Comparison of ENCODE assay signal across 16 mouse cellular contexts in genomic region chr3:66033346-66033745, GRCm38 (mm10).
DNase-seq lines count a peak whose midpoint lies in the region; TF ChIP-seq lines count a peak whose summit lies in the region.
"Had no signal": no experiment of that assay in that cellular context is flagged by ENCODE, and none has a peak within 500 bp of the region (broad histone marks: within the 10 kb centered on the region; RNA-seq: fewer than 3 reads in every experiment).

No protein-coding gene starts in this region.

- H3K27ac ChIP-seq in gastrocnemius, adult 2 months: peak overlapping the region; percentile 16; the same call in 1 of the 2 replicates
- H3K27ac ChIP-seq: macrophage; midbrain, embryonic 15.5 days; neural tube, embryonic 12.5 days; stomach, postnatal 0 days had no signal

- H3K4me3 ChIP-seq in gastrocnemius, adult 2 months: no peak overlapping the region
- H3K4me3 ChIP-seq: midbrain, embryonic 15.5 days; neural tube, embryonic 12.5 days had no signal

- peak; percentile 21 for DNase-seq in gastrocnemius, adult 2 months
- no peak for DNase-seq in gastrocnemius, adult 8-10 months (ENCODE audit: low spot score in 2 of 2)
- peak; percentile 3 to 4 for DNase-seq in kidney, postnatal 36 days
- no peak for DNase-seq in kidney, adult 11 months
- peak; percentile 96 for DNase-seq in adipocyte (ENCODE audit: low spot score)
- peak; percentile 7 for DNase-seq in lung, postnatal 10 days
- DNase-seq in cerebellum, adult 11-12 months: no peak
- DNase-seq in right cerebral cortex, adult 2 months (ENCODE audit: low spot score in 2 of 2): no peak
- DNase-seq: adrenal gland, postnatal 25 days; forebrain, postnatal 0 days; heart, postnatal 4 days; thymus, postnatal 4 days had no signal

- intact Hi-C loops in gastrocnemius, adult 2 months (cut with DNase I): no loop called here

- no peak for TF ChIP-seq CTCF in gastrocnemius, adult 2 months (IDR thresholded peaks at IDR 0.05)

Comparison
In these comparisons a context has a peak if more than half of its experiments do, and no peak if none do; other contexts are left out.
1. DNase-seq: peak in gastrocnemius, adult 2 months (single experiment), kidney, postnatal 36 days (2 of 2), adipocyte (single experiment) and lung, postnatal 10 days (single experiment); none in gastrocnemius, adult 8-10 months (0 of 2), kidney, adult 11 months (single experiment), cerebellum, adult 11-12 months (single experiment) and right cerebral cortex, adult 2 months (0 of 2).